Mouse (Mus musculus): Measurements from ENCODE around the gene Lrrc66.

DNA sequence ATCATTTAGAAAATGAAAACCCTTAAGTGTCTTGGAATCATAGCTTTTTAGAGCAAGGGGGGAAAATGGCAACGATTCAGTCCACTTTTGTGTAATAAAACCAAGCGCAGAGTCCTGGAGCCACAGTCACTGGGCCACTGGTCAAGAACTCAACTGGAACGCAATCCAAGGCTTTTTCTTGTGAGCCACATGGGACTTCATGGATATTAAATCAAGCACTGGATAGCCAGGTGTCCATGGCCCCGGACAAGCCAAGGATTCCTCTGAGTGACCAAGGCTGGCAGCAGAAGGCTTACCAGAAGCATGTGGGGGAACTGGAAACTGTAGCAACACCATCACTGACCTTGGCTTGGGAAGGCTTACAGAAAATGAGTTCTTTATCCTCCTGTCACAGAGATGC is 57.7 kb downstream of the Lrrc66 start:
- no peak for TF ChIP-seq CTCF (IDR thresholded peaks at IDR 0.05; ENCODE audit: borderline replicate concordance, insufficient read depth, low read length)
- TF ChIP-seq POLR2A (IDR thresholded peaks at IDR 0.05; ENCODE audit: low read depth, low read length), result no peak
